21 mouse cellular contexts compared by ENCODE assay signal in the genomic region with DNA sequence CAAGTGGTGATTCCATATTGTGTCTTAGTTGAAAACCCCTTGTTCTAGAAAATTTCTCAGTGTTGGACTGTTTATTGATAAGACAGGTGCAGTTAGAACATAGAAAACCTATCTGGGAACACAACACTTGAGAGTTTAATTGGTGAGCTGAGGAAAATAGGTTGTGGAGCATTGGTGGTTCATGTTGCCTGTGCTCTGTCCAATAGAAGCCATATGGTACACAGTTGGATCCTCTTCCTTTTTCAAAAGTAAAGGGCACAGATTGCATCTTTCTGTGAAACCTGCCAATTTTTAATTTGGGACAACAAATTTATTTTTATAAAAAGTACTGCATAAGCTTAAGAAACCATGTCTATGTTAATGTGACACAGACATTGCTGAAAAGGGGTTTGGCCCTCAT.
"Had no signal": no experiment of that assay in that cellular context is flagged by ENCODE, and none has a peak within 500 bp of the region (broad histone marks: within the 10 kb centered on the region; RNA-seq: fewer than 3 reads in every experiment).

No protein-coding gene starts in this region.

- DNase-seq: kidney, postnatal 10 days; kidney, postnatal 36 days; left cerebral cortex, postnatal 4 days; liver, postnatal 0 days; lung, embryonic 14.5 days; retina, postnatal 1 day; right cerebral cortex, postnatal 25 days; spleen, adult 18-20 months; thymus, postnatal 25 days had no signal

- H3K9ac ChIP-seq: kidney, embryonic 15.5 days; limb, embryonic 12.5 days; limb, embryonic 15.5 days; liver, embryonic 14.5 days; liver, postnatal 0 days; lung, embryonic 14.5 days; midbrain, embryonic 13.5 days; neural tube, embryonic 13.5 days; stomach, embryonic 15.5 days had no signal

- H3K27me3 ChIP-seq: kidney, embryonic 15.5 days; limb, embryonic 12.5 days; limb, embryonic 15.5 days; midbrain, embryonic 13.5 days; neural tube, embryonic 13.5 days; stomach, embryonic 15.5 days had no signal

- H3K27ac ChIP-seq: kidney, embryonic 15.5 days; limb, embryonic 12.5 days; limb, embryonic 15.5 days; liver, embryonic 14.5 days; macrophage; midbrain, embryonic 13.5 days; neural tube, embryonic 13.5 days; stomach, embryonic 15.5 days had no signal

- H3K36me3 ChIP-seq: kidney, embryonic 15.5 days; limb, embryonic 12.5 days; limb, embryonic 15.5 days; midbrain, embryonic 13.5 days; neural tube, embryonic 13.5 days; stomach, embryonic 15.5 days had no signal

- ATAC-seq: liver, postnatal 0 days; lung, postnatal 0 days; midbrain, embryonic 13.5 days; midbrain, embryonic 16.5 days had no signal

- H3K4me1 ChIP-seq: kidney, embryonic 15.5 days; limb, embryonic 12.5 days; limb, embryonic 15.5 days; midbrain, embryonic 13.5 days; neural tube, embryonic 13.5 days; stomach, embryonic 15.5 days had no signal

- H3K4me3 ChIP-seq: kidney, embryonic 15.5 days; limb, embryonic 12.5 days; limb, embryonic 15.5 days; midbrain, embryonic 13.5 days; myocyte; neural tube, embryonic 13.5 days; stomach, embryonic 15.5 days had no signal

- H3K9me3 ChIP-seq: kidney, embryonic 15.5 days; limb, embryonic 12.5 days; limb, embryonic 15.5 days; midbrain, embryonic 13.5 days; neural tube, embryonic 13.5 days; stomach, embryonic 15.5 days had no signal

- H3K4me2 ChIP-seq: kidney, embryonic 15.5 days; limb, embryonic 12.5 days; limb, embryonic 15.5 days; liver, embryonic 11.5 days; lung, embryonic 14.5 days; midbrain, embryonic 13.5 days; neural tube, embryonic 13.5 days; stomach, embryonic 15.5 days had no signal
